Mouse (Mus musculus) liver, adult 2 months (tissue): ENCODE measurements around the gene Plekhg2. TPM values are rescaled to one million over a fixed set of nuclear protein-coding genes. Genes with fewer than 3 reads are reported as not detected.

ENCODE experiments used
- DNase-seq: peaks from one replicate; pipeline ENCODE4 v3.0.0-alpha.2; 2011; ENCODE audit warnings: low read depth, low spot score; ENCODE audit errors: extremely low read depth
- H3K27ac ChIP-seq: fragments of 200-500 bp; replicated peaks from 2 replicates; pipeline ENCODE4 v1.5.1; 2012; ENCODE audit warnings: low read depth, mild to moderate bottlenecking, control low read depth, inconsistent platforms, low read length; ENCODE audit not compliant: insufficient read depth
- H3K27me3 ChIP-seq: fragments of 200-500 bp; 2 replicates; pipeline ENCODE4 v1.6.1; 2012; ENCODE audit warnings: mild to moderate bottlenecking, moderate library complexity, low read length, inconsistent platforms; ENCODE audit not compliant: control insufficient read depth, insufficient read depth
- H3K36me3 ChIP-seq: fragments of 200-500 bp; 2 replicates; pipeline ENCODE4 v1.6.1; 2012; ENCODE audit warnings: low read length, inconsistent platforms; ENCODE audit not compliant: control insufficient read depth, insufficient read depth
- H3K4me1 ChIP-seq: fragments of 200-500 bp; 2 replicates; pipeline ENCODE4 v1.6.1; 2011; ENCODE audit warnings: low read length; ENCODE audit not compliant: control insufficient read depth, insufficient read depth
- H3K4me3 ChIP-seq: fragments of 200-500 bp; 2 replicates; pipeline ENCODE4 v1.5.1; 2011; ENCODE audit warnings: low read depth, mild to moderate bottlenecking, control low read depth, low read length, moderate library complexity; ENCODE audit not compliant: insufficient read depth
- H3K79me2 ChIP-seq: fragments of 200-500 bp; 2 replicates; pipeline ENCODE4 v1.6.1; 2012; ENCODE audit warnings: inconsistent platforms, mild to moderate bottlenecking, low read length, moderate library complexity; ENCODE audit not compliant: control insufficient read depth, insufficient read depth
- H3K9ac ChIP-seq: fragments of 200-500 bp; 2 replicates; pipeline ENCODE4 v1.6.1; 2012; ENCODE audit warnings: low read depth, mild to moderate bottlenecking, control low read depth, inconsistent platforms, low read length
- CTCF ChIP-seq: fragments of 200-500 bp; IDR thresholded peaks from 2 replicates; pipeline ENCODE4 v1.5.1; 2011; ENCODE audit warnings: low read depth, low read length, control low read depth
- POLR2A ChIP-seq: fragments of 200-500 bp; IDR thresholded peaks from 2 replicates; pipeline ENCODE4 v1.6.1; 2011; ENCODE audit warnings: low read length, control low read depth; ENCODE audit not compliant: insufficient read depth; ENCODE audit errors: extremely low read depth
- WGBS: fragments of 180-500 bp; shearing (Covaris S2); methylation state at CpG from one replicate; pipeline ENCODE4 v1.1.7; 2018; 5-methylcytosine and 5-hydroxymethylcytosine counted together
- polyA plus RNA-seq: library from polyadenylated mRNA; depleted of rRNA; stranded (reverse); fragments of >200 nt; gene quantifications from 2 replicates; pipeline ENCODE4 v1.2.3, GENCODE M21; 2012
- total RNA-seq: library from RNA; depleted of rRNA; stranded (reverse); fragments of >200 nt; gene quantifications from 2 replicates; pipeline ENCODE4 v1.2.3, GENCODE M21; 2014

Plekhg2 gene
- total and polyA plus RNA-seq, 2 experiments, result 0.65 to 3.5 TPM

DNA sequence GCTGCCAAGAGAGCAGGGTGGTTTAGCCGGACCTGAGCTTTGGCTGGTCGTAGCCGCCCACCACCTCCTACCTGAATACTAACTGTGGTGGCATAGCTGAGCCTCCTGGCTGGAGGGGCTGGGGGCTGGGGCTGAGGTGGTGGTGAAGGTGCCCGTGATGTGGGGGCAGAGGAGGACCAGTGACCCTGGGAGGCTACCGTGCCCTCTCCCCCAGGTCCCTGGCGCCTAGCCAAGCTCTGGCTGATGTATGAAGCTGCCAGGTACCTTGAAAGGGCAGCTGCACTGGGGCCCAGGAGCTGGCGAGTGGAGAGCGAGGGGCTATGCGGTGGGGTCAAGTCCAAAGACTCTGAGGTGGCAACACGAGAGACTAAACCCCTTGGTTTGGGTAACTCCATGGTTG, 12.5 kb downstream of the Plekhg2 start:
- H3K4me3 ChIP-seq, result no peak overlapping the region
- H3K27me3 ChIP-seq, result no peaks in the 10 kb centered on the region
- no peaks in the 10 kb centered on the region for H3K79me2 ChIP-seq
- WGBS, result 88% methylated on average over 10 of the region's 10 CpGs
- DNase-seq, result no peak
- H3K27ac ChIP-seq, result no peak overlapping the region
- no peak for TF ChIP-seq CTCF
- no peak for TF ChIP-seq POLR2A
- H3K4me1 ChIP-seq, result peaks cover 13% of the 10 kb centered on the region
- peaks cover 2% of the 10 kb centered on the region; the same call in 1 of the 2 replicates for H3K36me3 ChIP-seq
- no peak overlapping the region for H3K9ac ChIP-seq

- TF ChIP-seq POLR2A (no peak), CTCF (no peak)
- DNase-seq, result no peak
- Histone ChIP-seq H3K9ac (no peak overlapping the region), H3K4me1 (peaks cover 19% of the 10 kb centered on the region), H3K4me3 (no peak overlapping the region), H3K79me2 (no peaks in the 10 kb centered on the region), H3K36me3 (peaks cover 8% of the 10 kb centered on the region; the same call in 1 of the 2 replicates), H3K27me3 (no peaks in the 10 kb centered on the region), H3K27ac (0 out of 2 replicates have a peak overlapping the region, but pooled peaks have one; percentile 46)
- 81% methylated on average over 7 of the region's 7 CpGs for WGBS
These were observed 14.0 kb downstream of the Plekhg2 start for GRCm38 (mm10) chr7:28358431-28358830.

- Histone ChIP-seq H3K4me1 (peaks cover 20% of the 10 kb centered on the region), H3K4me3 (no peak overlapping the region), H3K27me3 (no peaks in the 10 kb centered on the region), H3K9ac (peak overlapping the region; percentile 22; the same call in 1 of the 2 replicates), H3K79me2 (no peaks in the 10 kb centered on the region), H3K27ac (peak overlapping the region; percentile 46), H3K36me3 (peaks cover 11% of the 10 kb centered on the region)
- 6% methylated on average over 5 of the region's 5 CpGs for WGBS
- TF ChIP-seq CTCF (no peak), POLR2A (no peak)
- DNase-seq, result no peak
These were observed 14.4 kb downstream of the Plekhg2 start for GRCm38 (mm10) chr7:28357984-28358383.

DNA sequence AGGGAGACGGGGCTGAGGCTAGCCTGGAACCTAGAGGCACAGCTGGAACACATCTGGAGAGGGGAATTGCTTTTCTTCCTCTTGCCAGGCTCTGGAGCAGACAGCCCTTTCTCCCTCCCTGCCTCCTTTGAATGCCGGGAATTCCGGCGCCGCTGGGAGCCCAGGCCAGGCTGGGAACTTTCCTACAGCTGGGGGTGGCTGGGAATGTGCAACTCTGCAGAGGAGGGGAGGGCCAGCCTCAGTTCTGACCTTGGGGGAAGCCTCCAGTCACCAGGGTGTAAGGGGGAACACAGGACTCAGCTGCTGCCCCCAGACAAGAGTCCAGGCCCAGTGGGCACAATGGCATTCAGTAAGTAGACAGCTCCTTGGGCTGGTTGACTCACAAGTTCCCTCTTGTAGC, 15.4 kb downstream of the Plekhg2 start:
- WGBS, result 53% methylated on average over 5 of the region's 5 CpGs
- Histone ChIP-seq H3K36me3 (peaks cover 15% of the 10 kb centered on the region), H3K4me3 (no peak overlapping the region), H3K27ac (peak overlapping the region; percentile 46), H3K9ac (0 out of 2 replicates have a peak overlapping the region, but pooled peaks have one; percentile 24), H3K27me3 (no peaks in the 10 kb centered on the region), H3K79me2 (no peaks in the 10 kb centered on the region), H3K4me1 (peaks cover 24% of the 10 kb centered on the region)
- no peak for DNase-seq
- TF ChIP-seq POLR2A (no peak), CTCF (no peak)

- H3K27me3 ChIP-seq, result no peaks in the 10 kb centered on the region
- WGBS, result 85% methylated on average over 3 of the region's 3 CpGs
- H3K79me2 ChIP-seq, result peaks cover 11% of the 10 kb centered on the region; the same call in 1 of the 2 replicates
- no peak overlapping the region for H3K4me3 ChIP-seq
- TF ChIP-seq POLR2A, result no peak
- no peak for TF ChIP-seq CTCF
- peaks cover 31% of the 10 kb centered on the region for H3K4me1 ChIP-seq
- peaks cover 15% of the 10 kb centered on the region for H3K36me3 ChIP-seq
- no peak overlapping the region for H3K9ac ChIP-seq
- H3K27ac ChIP-seq, result no peak overlapping the region
- no peak for DNase-seq
These were observed 17.2 kb downstream of the Plekhg2 start for GRCm38 (mm10) chr7:28355221-28355620.

GRCm38 (mm10) chr7:28354596-28354995, 17.8 kb downstream of the Plekhg2 start:
- no peak for TF ChIP-seq POLR2A
- TF ChIP-seq CTCF, result no peak
- H3K27ac ChIP-seq, result no peak overlapping the region
- peaks cover 11% of the 10 kb centered on the region; the same call in 1 of the 2 replicates for H3K79me2 ChIP-seq
- DNase-seq, result no peak
- WGBS, result 94% methylated on average over 3 of the region's 3 CpGs
- no peak overlapping the region for H3K4me3 ChIP-seq
- H3K36me3 ChIP-seq, result peaks cover 15% of the 10 kb centered on the region
- no peaks in the 10 kb centered on the region for H3K27me3 ChIP-seq
- H3K4me1 ChIP-seq, result peaks cover 35% of the 10 kb centered on the region
- H3K9ac ChIP-seq, result no peak overlapping the region
